Mouse (Mus musculus) MEL (cell line): Measurements from ENCODE around the gene Coil.

Experiments used
- CTCF ChIP-seq, 3 experiments: IDR thresholded peaks in 2 of 3; conservative IDR thresholded peaks in 1 of 3; 2 replicates each; pipeline ENCODE4 v1.5.1; 2011 to 2012; ENCODE audit warnings: low read length in 3 of 3, low read depth in 2 of 3, mild to moderate bottlenecking in 2 of 3, improper control_type of control experiment in 1 of 3, inconsistent platforms in 1 of 3, mixed read lengths in 1 of 3, moderate library complexity in 1 of 3; ENCODE audit not compliant: control insufficient read depth in 1 of 3, insufficient read depth in 1 of 3, poor library complexity in 1 of 3, severe bottlenecking in 1 of 3
- ZMIZ1 ChIP-seq: IDR thresholded peaks from 2 replicates; pipeline ENCODE4 v1.6.1; 2012; ENCODE audit warnings: low read depth, mild to moderate bottlenecking, inconsistent platforms, low read length, improper control_type of control experiment, moderate library complexity

DNA sequence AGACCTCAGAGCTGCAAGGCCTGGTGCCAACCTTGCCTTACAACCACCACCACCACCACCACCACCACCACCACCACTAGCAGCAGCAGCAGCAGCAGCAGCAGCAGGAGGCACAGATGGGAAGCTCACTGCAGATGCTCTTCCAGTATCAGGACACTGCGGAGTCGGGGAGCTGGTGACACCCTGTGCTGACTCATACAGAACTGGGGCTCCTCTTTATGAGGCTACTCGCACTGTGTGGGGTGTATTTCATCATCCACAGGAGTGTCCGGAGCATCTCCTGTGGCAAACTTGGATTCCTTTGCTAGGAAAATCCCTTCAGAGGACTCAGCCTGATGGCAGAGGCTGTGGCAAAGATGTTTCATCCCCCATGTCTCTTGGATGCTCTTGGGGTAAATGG lies 30.4 kb upstream of the Coil start:
- TF ChIP-seq CTCF (IDR thresholded peaks at IDR 0.05 in 2 of 3, conservative IDR thresholded peaks at IDR 0.05 in 1 of 3; ENCODE audit: control insufficient read depth in 1 of 3, insufficient read depth in 1 of 3, low read depth in 2 of 3, low read length in 3 of 3, poor library complexity in 1 of 3, severe bottlenecking in 1 of 3) (no peak), ZMIZ1 (no peak)
